Mouse (Mus musculus) layer of hippocampus, adult 2 months (tissue): ENCODE measurements around the gene Prkrip1. TPM values are rescaled to one million over a fixed set of nuclear protein-coding genes. Genes with fewer than 3 reads are reported as not detected.
A peak's percentile ranks its signal among the peaks of the same experiment; 100 is the strongest.
"Not testable (repeated sequence)": the region's sequence is repeated elsewhere in the genome, so short reads cannot be mapped to it uniquely, and the experiment has no call there.

Experiments
- DNase-seq, 2 experiments: peaks; one replicate each; pipeline ENCODE4 v3.0.0; 2022; ENCODE audit warnings: low spot score in 2 of 2
- H3K27ac ChIP-seq: fragments of 200-600 bp; 2 replicates; pipeline ENCODE4 v1.8.1; 2022
- H3K4me3 ChIP-seq: fragments of 200-600 bp; 2 replicates; pipeline ENCODE4 v1.8.1; 2022; ENCODE audit warnings: mild to moderate bottlenecking
- CTCF ChIP-seq: fragments of 200-600 bp; conservative IDR thresholded peaks from 2 replicates; pipeline ENCODE4 v1.8.1; 2022; ENCODE audit warnings: antibody characterized with exemption, mild to moderate bottlenecking, moderate library complexity
- total RNA-seq, 2 experiments: library from RNA; stranded (reverse); gene quantifications; 2 replicates each; pipeline ENCODE4 v1.2.3; 2021

Prkrip1 gene
- total RNA-seq, 2 experiments from 2014 or later, result 31.8 to 35.6 TPM

DNA sequence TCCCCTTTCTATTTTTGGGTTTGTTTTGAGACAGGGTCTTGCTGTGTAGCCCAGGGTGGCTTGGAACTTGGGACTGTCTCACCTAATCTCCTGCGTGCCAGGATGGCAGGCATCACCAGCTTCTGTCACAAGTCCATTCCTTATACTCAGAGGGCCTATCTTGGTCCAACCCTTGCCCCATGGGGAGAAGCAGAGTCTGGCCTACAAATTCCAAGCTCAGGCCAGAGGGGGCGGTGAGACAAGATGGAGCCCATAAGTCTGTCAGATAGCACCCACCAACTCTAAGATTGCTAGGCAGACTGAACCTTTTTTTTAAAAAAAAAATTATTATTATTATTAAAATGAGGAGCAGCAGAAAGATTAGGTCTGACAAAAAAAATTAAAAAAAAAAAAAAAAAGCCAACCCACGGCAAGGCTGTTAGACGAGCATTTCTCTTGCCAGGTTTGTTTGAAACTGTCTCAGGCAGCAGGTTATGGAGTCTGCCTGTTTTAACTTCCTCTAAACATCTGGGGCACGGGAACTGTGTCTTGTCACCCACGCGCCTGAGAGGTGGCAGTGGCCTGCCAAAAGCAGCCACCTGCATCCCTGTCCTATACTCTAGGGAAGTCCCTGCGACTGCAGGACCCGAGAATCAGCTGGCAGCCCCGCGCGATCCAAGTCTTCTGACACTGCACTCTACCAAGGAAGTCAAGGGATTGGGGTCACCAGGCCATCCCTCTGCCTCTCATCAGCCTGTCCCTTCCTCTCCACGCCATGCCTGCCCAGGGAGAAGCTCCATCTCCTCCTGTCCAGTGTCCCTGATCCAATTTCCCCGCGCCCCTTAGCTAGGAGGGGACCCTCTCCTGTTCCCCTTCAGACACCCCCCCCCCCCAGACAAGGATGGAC lies 28.9 kb downstream of the Prkrip1 start:
- DNase-seq, result peak in 1 of 2 experiments; percentile 38
- H3K4me3 ChIP-seq, result peak overlapping the region; percentile 76
- H3K27ac ChIP-seq, result peak overlapping the region; percentile 94
- no peak for TF ChIP-seq CTCF

DNA sequence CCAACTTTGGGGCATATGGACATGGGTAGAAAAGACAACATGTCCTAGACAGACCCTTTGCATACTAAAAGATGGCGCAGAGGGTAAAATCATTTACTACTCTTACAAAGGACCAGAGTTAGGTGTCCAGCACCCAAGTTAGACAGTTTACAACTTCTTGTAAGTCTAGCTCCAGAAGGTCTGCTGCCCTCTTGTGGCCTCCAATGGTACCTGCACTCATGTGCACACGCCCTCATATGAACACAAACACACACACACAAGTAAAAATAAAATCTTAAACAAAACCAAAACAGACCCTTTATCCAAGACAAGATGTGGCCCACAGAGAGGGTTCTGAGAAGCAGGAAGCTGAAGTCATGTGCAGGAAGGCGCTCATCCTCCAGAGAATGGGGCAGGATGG lies 30.7 kb downstream of the Prkrip1 start:
- Histone ChIP-seq H3K4me3 (no peak overlapping the region), H3K27ac (no peak overlapping the region)
- TF ChIP-seq CTCF, result peak; percentile 68
- no peak for DNase-seq

DNA sequence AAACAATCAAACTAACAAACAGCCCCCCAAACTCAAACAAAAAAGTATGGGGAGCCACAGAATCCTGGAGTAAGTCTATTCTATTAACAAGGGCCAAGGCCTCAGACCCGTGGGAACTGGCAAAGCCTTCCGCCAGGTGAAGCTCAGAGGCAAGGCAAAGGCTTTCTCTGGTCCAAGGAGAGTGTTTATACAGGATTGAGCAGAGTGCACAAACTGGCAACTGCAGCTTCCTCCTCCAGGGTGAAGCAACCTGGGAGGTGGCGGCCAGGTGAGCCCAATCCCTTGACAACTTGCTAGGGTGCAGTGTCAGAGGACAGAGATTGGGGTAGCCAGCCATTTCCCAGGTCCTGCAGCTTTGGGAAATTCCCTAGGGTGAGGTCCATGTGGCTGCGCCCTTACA lies 31.5 kb downstream of the Prkrip1 start:
- no peak for TF ChIP-seq CTCF
- no peak overlapping the region for H3K4me3 ChIP-seq
- DNase-seq, result no peak
- H3K27ac ChIP-seq, result peak overlapping the region; percentile 28; the same call in 1 of the 2 replicates

DNA sequence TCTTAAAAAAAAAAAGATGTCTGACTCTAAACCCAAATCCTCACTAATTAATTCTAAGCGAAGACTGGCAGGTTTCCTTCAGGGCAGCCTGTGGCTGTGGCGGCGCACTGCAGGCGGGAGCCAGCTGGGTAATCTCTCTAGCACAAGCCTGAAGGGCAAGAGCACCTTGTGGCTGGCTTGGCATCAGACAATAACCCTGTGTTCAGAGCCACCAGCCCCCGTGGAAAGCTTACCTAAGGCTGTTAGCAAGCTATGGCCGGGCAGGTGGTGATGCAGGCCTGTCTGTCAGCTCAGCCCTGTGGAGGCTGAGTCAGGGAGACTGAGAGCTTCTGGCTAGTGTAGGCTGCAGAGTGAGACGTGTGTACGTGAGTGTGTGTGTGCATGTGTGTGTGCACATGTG lies 33.5 kb downstream of the Prkrip1 start:
- TF ChIP-seq CTCF, result 0 out of 2 replicates have a peak, but pooled peaks have one; percentile 15
- DNase-seq, result no peak
- no peak overlapping the region for H3K4me3 ChIP-seq
- H3K27ac ChIP-seq, result peak overlapping the region; percentile 84

DNA sequence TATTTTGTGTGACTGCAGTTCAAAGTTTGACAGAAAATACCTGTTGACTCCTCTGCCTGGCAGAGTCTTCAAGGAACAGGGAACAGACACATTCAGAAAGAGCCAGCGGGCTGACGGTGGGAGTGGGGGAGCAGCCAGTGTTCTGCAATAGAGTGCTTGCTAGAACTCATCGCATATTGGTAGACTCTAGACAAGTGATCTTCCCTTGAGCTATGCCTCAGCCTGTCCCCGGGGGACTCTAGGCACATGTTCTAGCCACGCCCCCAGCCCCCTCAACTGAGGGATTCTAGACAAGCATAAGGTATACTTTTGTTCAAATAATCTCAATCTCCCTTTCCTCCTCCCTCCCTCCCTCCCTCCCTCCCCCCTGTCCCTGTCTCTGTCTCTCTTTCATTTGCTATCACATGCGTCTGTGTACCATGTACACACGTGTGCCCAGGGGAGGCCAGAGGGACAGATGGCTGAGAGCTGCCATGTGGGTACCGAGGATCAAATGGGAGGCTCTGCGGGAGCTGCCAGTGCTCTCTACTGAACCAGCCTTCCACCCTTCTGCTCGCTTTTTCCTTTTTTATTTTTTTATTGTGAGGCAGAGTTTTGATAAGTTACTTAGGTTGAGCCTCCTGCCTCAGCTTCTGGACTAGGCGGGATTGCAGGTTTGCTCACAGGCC lies 34.8 kb downstream of the Prkrip1 start:
- DNase-seq, result peak; percentile 46 to 70
- TF ChIP-seq CTCF, result no peak
- Histone ChIP-seq H3K4me3 (no peak overlapping the region), H3K27ac (peak overlapping the region; percentile 84)

DNA sequence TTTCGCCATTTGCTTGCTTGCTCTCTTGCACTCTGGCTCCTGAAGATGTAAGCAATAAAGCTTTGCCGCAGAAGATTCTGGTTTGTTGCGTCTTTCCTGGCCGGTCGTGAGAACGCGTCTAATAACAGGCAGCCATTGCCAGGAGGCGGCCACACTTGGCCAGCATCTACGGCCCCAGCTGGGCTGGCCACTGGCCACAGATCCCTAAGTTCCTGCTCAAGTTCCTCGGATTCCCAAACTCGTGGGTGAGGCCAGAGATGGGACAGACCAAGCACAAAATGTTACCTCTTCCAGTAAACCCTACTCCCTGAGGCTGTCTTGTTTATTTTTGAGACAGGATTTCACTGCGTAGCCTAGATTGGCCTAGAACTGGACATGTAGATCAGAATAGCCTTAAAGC lies 38.7 kb downstream of the Prkrip1 start:
- H3K27ac ChIP-seq, DNase-seq: not testable (repeated sequence)

DNA sequence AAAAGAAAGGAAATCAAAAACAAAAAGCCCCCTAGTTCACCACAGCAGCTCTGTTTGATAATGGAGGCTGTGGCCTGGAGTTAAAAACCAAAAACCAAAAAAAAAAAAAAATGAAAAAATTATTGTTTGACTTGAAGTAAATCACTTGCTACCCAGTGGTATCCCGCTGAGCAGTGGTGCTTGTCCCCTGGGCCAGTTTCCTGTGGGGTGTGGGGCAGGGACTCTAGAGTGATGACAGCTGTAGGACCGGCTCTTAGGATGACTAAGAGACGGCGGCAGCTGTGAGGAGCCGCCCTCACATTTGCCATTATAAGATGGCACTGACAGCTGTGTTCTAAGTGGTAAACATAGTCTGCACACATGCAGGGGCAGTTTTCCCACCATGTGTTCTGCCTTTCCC lies 43.4 kb downstream of the Prkrip1 start:
- no peak for DNase-seq
- TF ChIP-seq CTCF, result no peak
- Histone ChIP-seq H3K4me3 (no peak overlapping the region), H3K27ac (no peak overlapping the region)

More for the DNA sequence above, 38.7 kb downstream of the Prkrip1 start:
- not testable (repeated sequence) for H3K4me3 ChIP-seq

DNA sequence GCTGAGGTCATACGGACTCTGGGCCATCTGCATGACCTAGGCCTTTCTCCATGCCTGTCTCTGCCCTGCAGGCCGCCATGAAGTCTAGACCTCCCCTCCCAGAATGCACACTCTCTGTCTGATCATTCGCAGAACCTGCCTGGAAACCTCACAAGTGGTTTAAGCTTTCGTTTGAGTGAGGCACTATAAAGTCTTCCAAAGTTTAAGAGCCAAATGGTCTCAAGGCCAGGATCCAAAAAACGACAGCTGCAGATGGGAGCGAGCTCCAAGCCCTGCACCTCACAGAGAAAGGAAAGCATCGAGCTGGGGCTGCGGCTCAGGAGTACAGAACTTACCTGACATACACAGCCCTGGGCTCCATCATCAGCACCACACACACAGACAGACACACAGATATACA lies 46.4 kb downstream of the Prkrip1 start:
- Histone ChIP-seq H3K27ac (no peak overlapping the region), H3K4me3 (no peak overlapping the region)
- no peak for TF ChIP-seq CTCF
- DNase-seq, result no peak

DNA sequence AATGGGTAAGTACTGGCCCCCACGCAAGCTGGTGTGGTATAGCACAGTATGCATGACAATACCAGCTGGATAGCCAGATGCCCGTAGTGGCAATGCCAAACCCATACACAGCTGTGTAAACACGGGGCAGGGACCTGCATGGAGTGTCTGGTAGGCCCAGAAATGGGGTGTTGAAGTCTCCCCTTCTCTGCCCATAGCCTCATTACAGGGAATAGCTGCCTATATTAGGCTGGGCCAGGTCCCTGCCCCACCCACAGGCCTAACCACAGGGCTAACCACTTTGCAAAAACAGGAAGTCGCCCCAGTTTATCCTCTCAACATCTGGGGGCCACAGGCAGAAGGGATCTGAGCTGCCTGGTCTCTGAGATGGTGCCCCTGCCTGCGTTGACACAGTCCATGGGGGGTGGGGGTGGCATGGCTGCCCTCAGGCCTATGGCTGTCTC lies 49.6 kb downstream of the Prkrip1 start:
- H3K4me3 ChIP-seq, H3K27ac ChIP-seq, DNase-seq: not testable (repeated sequence)

DNA sequence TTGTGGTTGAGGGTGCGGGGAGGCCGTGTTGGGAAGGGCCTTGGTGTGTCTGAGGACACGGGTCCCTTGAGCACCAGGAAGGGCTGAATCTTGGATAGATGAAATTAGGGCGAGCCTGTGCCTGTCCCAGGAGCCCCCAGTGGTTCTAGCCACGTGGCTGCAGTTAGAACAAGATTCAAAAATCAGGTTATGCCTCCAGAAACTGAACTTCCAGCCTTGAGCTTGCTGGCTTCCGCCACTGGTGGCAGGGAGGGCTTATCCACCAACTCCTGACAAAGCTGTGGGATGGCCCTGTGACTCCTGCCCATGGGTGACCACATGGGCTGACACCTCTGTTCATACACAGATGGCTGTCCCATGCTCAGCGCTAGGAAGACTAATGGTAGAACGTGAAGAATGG lies 51.1 kb downstream of the Prkrip1 start:
- Histone ChIP-seq H3K4me3 (no peak overlapping the region), H3K27ac (no peak overlapping the region)
- no peak for DNase-seq
- TF ChIP-seq CTCF, result no peak

DNA sequence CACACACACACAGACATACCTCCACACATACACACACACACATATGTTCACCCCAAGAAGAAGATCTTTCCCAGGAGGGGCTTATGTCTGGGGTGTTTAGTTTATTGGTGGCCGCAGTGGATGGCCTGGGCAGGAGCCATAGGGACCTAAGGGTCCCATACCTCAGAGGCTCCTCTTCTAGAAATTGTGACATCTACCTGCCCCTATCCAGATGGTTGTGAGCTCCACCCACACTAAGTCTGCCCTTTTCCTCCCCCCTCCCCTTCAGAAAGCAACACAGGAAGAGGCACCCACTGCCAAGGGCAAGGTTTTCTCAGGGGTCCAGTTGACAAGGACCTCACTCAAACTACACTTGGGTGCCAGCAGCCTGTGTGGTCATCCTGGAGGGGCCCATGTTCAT lies 51.8 kb downstream of the Prkrip1 start:
- TF ChIP-seq CTCF, result no peak
- DNase-seq, result no peak

DNA sequence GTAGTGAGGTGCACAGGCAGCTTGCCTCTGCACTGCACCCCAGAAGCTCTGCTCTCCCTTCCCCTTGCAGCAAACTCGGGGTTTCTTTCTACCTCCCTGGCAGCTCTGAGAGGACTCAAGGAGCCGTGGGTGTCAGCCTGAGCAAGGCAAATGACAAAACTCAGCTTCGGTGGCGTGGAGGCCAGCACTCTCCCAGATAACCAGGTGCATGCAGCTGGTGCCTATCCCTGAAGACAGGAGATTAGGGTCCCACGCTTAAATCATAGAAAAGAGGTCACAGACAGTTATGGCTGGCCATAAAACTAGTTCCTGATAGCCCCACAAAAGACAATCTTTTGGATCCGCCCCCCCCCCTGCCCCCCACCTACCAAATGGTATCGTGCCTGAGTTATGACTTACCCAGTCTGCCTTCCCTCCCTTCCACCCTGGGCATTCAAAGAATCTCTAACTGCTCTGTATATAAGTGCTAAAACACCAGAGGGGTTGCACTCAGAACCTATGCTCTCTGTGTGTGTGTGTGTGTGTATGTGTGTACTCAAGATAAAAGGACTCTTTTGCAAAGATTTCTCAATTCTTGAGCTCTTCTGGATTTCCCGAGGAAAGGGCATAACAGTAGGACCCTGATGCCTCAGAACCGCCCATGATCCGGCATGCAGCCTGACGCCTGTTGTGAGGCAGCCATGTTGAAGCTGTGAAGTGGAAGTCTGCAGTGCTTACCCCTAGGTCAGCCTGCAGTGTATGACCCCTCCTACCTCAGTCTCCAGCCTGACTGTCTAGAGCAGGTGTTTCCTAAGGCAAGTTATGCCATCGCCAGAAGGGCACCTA lies 53.9 kb downstream of the Prkrip1 start:
- DNase-seq, result no peak
- no peak for TF ChIP-seq CTCF
- Histone ChIP-seq H3K4me3 (no peak overlapping the region), H3K27ac (no peak overlapping the region)

More for the DNA sequence above, 51.8 kb downstream of the Prkrip1 start:
- Histone ChIP-seq H3K27ac (no peak overlapping the region), H3K4me3 (no peak overlapping the region)

DNA sequence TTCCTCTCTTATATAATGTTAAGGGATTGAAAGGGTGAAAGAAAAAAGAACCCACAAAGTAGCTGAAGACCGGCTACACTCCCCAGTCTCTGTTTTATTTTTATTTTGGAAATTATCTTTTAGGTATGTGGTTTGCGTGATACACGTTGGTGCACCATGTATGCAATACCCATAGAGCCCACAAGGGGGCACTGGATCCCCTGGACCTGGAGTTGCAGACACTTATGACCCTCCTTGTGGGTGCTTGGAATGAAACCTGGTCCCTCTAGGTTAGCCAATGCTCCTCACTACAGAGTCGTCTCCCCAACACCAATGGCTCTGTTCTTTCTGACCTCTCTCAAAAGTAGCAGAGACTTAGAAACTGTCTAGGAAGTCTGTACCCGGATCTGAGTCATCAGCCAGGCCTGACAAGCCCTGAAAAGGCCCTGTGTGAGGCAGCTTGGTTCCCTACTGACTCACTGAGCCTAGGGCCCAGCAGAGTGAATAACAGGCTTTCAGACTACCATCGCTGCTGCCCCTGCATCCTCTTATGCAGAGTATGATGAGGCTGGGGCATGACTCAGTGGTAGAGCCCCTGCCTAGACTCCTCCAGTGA lies 55.5 kb downstream of the Prkrip1 start:
- peak; percentile 69 for TF ChIP-seq CTCF
- H3K4me3 ChIP-seq, result no peak overlapping the region
- DNase-seq, result no peak
- no peak overlapping the region for H3K27ac ChIP-seq
